Mouse (Mus musculus): ENCODE measurements around the gene Ehbp1.

Gene Ehbp1

DNA sequence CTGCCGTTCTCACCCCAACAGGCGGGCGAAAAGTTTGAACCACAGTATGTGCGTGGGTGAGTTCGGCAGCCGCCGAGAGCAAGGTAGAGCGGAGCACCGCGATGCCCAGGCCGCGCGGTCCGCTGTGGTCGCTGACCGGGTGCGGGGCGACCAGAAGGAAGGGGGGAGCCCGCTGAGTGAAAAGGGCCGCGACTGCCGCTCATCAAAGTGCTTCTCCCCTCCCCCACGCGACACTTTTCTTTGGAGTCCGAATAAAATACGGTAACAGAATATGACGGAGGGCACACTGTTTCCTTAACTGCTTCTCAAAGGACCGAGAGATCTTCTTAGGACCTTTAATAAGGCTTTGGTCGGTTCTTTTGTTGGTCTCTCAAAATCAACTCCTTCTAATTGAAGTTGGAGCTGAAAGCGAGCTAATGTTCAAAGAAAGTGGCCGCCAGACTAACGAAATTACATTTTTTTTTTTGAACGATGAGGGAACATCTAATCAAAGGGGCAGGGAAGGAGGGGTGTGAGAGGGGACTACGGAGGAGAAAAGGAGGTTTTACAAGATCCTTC lies 339.2 kb downstream of the Ehbp1 start, which contains the start of gene Otx1:
TSS of gene Otx1 (minus strand) at position 115 of the 558 bp plus-strand sequence.
- in situ Hi-C loops (cut with MboI, MseI), result no loop called here

GRCm38 (mm10) chr11:22002062-22002782 lies 339.9 kb downstream of the Ehbp1 start:
- in situ Hi-C loops (cut with MboI, MseI), result no loop called here

- in situ Hi-C loops (cut with MboI, MseI), result no loop called here
These were observed 340.6 kb downstream of the Ehbp1 start for GRCm38 (mm10) chr11:22001321-22002061.

GRCm38 (mm10) chr11:22000316-22001076 lies 341.6 kb downstream of the Ehbp1 start:
- in situ Hi-C loops (cut with MboI, MseI), result no loop called here

- in situ Hi-C loops (cut with MboI, MseI), result loop anchor here (25.0 kb wide), 1 partner anchor 1787 kb away; the partner anchor contains the start of gene Rab1a
These were observed 342.4 kb downstream of the Ehbp1 start for GRCm38 (mm10) chr11:21999396-22000315.

- in situ Hi-C loops (cut with MboI, MseI), result loop anchor here (25.0 kb wide), 1 partner anchor 1786 kb away; the partner anchor contains the start of gene Rab1a
These were observed 343.7 kb downstream of the Ehbp1 start for GRCm38 (mm10) chr11:21998141-21999047.

- in situ Hi-C loops (cut with MboI, MseI), result loop anchor here (25.0 kb wide), 1 partner anchor 1785 kb away; the partner anchor contains the start of gene Rab1a
These were observed 344.4 kb downstream of the Ehbp1 start for GRCm38 (mm10) chr11:21997561-21998140.

DNA sequence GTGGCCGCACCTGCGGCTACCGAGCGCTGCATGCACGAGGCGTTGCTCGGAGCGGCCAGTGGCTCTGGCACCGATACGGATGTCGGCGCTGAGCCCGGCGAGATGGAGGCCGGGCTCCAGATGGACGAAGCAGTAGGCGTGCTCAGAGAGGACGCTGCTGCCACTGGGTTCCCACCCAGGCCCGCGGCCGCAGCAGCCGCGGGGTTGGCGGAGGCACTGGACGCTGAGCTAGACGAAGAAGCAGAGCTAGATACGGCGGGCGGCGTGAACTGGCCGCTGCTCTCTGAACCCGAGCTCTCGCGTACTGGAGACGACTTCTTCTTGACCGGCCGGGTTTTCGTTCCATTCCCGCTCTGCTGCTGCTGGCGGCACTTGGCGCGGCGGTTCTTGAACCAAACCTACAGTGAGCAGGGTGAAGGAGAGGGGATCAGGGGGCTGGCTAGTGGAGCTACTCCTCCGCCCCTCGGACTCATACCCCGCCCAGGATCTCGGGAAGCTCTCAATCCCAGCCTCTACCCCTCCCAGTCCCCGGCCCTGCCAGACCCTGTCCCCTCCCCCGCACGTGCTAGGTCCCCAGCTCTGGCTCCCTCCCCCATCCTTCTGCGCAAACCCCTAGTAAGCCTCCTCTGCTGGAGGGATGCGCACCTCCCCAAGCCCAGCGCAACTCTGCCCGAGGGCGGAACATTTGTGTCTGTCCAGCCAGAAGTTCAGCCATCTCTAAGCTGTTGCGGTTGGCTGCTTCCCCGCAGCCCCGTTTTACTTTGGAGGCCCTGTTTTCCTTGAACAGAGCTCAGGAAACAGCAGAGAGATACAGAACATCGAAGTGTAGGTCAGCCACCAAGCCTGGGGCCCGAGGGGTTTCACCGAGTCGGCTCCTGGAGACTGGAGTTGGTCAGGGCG lies 345.2 kb downstream of the Ehbp1 start:
- in situ Hi-C loops (cut with MboI, MseI), result loop anchor here (25.0 kb wide), 1 partner anchor 1785 kb away; the partner anchor contains the start of gene Rab1a

- in situ Hi-C loops (cut with MboI, MseI), result loop anchor here (25.0 kb wide), 1 partner anchor 1784 kb away; the partner anchor contains the start of gene Rab1a
These were observed 345.8 kb downstream of the Ehbp1 start for GRCm38 (mm10) chr11:21996325-21996647.

GRCm38 (mm10) chr11:21995534-21996324 lies 346.4 kb downstream of the Ehbp1 start:
- in situ Hi-C loops (cut with MboI, MseI), result loop anchor here (25.0 kb wide), 1 partner anchor 1783 kb away; the partner anchor contains the start of gene Rab1a

DNA sequence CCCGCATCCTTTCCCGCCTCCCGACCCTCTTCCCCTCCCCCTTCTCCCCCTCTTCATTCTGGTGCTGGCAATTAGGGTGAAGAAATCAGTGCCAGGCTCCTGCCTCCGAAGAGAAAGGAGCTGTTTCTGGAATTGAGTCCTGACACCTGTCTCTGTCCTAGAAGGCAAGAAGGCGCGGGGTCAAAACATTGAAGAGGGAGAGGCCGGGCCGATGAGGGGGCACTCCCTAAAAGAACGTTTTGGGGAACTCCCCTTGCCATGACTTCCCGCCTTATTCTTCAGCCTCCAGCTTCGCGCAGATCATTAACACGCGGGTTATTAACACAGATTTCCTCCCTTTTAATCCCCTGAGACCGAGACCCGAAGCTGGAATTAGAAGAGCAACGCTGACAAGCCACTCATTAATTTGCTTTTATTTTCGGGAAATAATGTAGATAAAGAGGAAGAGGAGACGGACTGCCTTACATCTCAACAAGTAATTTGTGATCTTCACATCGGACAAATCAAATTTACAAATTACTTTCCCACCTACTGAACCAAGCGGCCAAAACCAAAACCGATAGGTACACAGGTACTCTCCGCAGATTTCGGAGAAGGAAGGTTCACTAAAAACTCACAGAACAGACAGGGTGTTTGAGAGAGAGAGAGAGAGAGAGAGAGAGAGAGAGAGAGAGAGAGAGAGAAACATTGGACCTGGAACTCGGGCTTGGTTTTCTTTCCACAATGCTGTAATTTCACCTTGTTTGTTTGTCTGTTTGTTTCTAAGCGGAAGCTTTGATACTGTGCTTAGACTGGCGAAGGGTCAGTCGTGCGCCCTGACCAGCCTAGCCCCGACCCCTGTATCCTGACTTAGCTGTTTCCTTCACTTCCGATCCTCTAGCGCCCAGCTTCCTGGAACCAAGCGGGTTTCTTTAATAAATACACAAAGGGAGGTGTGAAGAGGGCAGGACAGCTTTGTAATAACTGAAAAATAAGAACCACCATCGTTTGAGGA lies 347.4 kb downstream of the Ehbp1 start:
- in situ Hi-C loops (cut with MboI, MseI), result loop anchor here (25.0 kb wide), 1 partner anchor 1782 kb away; the partner anchor contains the start of gene Rab1a

GRCm38 (mm10) chr11:21993597-21994376 lies 348.3 kb downstream of the Ehbp1 start:
- in situ Hi-C loops (cut with MboI, MseI), result loop anchor here (25.0 kb wide), 1 partner anchor 1781 kb away; the partner anchor contains the start of gene Rab1a

GRCm38 (mm10) chr11:21992761-21993596 lies 349.1 kb downstream of the Ehbp1 start:
- in situ Hi-C loops (cut with MboI, MseI), result loop anchor here (25.0 kb wide), 1 partner anchor 1781 kb away; the partner anchor contains the start of gene Rab1a
